Mouse (Mus musculus) layer of hippocampus, postnatal 10 days (tissue): Measurements from ENCODE around the gene Galm. TPM values are rescaled to one million over a fixed set of nuclear protein-coding genes. Genes with fewer than 3 reads are reported as not detected.

ENCODE experiments used
- DNase-seq, 2 experiments: peaks; one replicate each; pipeline ENCODE4 v3.0.0; 2021; ENCODE audit warnings: low spot score in 2 of 2
- total RNA-seq, 2 experiments: library from RNA; stranded (reverse); gene quantifications; 2 replicates each; pipeline ENCODE4 v1.2.3; 2021

Gene Galm
- total RNA-seq, 2 experiments from 2014 or later: 2.9 to 3.7 TPM

GRCm38 (mm10) chr17:80126166-80126565 is 1.1 kb upstream of the Galm start:
- no peak for DNase-seq

GRCm38 (mm10) chr17:80128476-80128990 is 1.3 kb downstream of the Galm start:
- no peak for DNase-seq

GRCm38 (mm10) chr17:80129387-80129786 is 2.1 kb downstream of the Galm start:
- no peak for DNase-seq

- DNase-seq: no peak
These were observed 3.6 kb downstream of the Galm start for GRCm38 (mm10) chr17:80130718-80131430.

GRCm38 (mm10) chr17:80131431-80131766 is 4.1 kb downstream of the Galm start:
- no peak for DNase-seq

GRCm38 (mm10) chr17:80131838-80132237 is 4.6 kb downstream of the Galm start:
- DNase-seq: no peak

- DNase-seq: no peak
These were observed 5.2 kb downstream of the Galm start for GRCm38 (mm10) chr17:80132502-80132901.

GRCm38 (mm10) chr17:80138434-80139162 is 11.3 kb downstream of the Galm start:
- DNase-seq: no peak

- DNase-seq: no peak
These were observed 12.6 kb downstream of the Galm start for GRCm38 (mm10) chr17:80139753-80140444.

GRCm38 (mm10) chr17:80143478-80144232 is 16.4 kb downstream of the Galm start:
- no peak for DNase-seq

GRCm38 (mm10) chr17:80145210-80145609 is 17.9 kb downstream of the Galm start:
- no peak for DNase-seq

- DNase-seq: no peak
These were observed 18.5 kb downstream of the Galm start for GRCm38 (mm10) chr17:80145771-80146170.

- peak; percentile 38 to 56 for DNase-seq
These were observed 21.1 kb downstream of the Galm start for GRCm38 (mm10) chr17:80148053-80148994.

GRCm38 (mm10) chr17:80148995-80149388 is 21.7 kb downstream of the Galm start:
- DNase-seq: no peak

GRCm38 (mm10) chr17:80151353-80151752 is 24.1 kb downstream of the Galm start:
- no peak for DNase-seq

- DNase-seq: no peak
These were observed 25.7 kb downstream of the Galm start for GRCm38 (mm10) chr17:80152767-80153630.

GRCm38 (mm10) chr17:80153631-80154030 is 26.4 kb downstream of the Galm start:
- no peak for DNase-seq

- no peak for DNase-seq
These were observed 29.6 kb downstream of the Galm start for GRCm38 (mm10) chr17:80156905-80157304.

- DNase-seq: no peak
These were observed 30.2 kb downstream of the Galm start for GRCm38 (mm10) chr17:80157489-80157888.
